7 mouse cellular contexts compared by ENCODE assay signal in genomic region chr10:85739565-85739964, GRCm38 (mm10).
A peak's percentile ranks its signal among the peaks of the same experiment; 100 is the strongest.
DNase-seq lines count a peak whose midpoint lies in the region; ATAC-seq and TF ChIP-seq lines count a peak whose summit lies in the region.
"Not testable (repeated sequence)": the region's sequence is repeated elsewhere in the genome, so short reads cannot be mapped to it uniquely, and the experiment has no call there.

No protein-coding gene starts in this region.

- not testable (repeated sequence) for H3K9me3 ChIP-seq in intestine, embryonic 16.5 days (ENCODE audit: control insufficient read depth, low read length)

- H3K4me3 ChIP-seq in intestine, embryonic 16.5 days (ENCODE audit: low read length), result not testable (repeated sequence)

- peak overlapping the region; percentile 23; the same call in 1 of the 2 replicates for H3K27ac ChIP-seq in intestine, embryonic 16.5 days (ENCODE audit: low read length)

- peak; percentile 10 for DNase-seq in Patski (ENCODE audit: low read depth, low spot score)
- DNase-seq in brain, adult 2 months (ENCODE audit: low read depth, low spot score), result peak; percentile 68
- peak; percentile 1 to 2 for DNase-seq in heart, adult 18-20 months
- DNase-seq in layer of hippocampus, adult 9-10 months (ENCODE audit: low spot score), result peak; percentile 12
- peak; percentile 10 to 25 for DNase-seq in left cerebral cortex, postnatal 14 days (ENCODE audit: low spot score in 2 of 2)
- DNase-seq in right cerebral cortex, postnatal 25 days, result peak; percentile 11

- CTCF ChIA-PET in Patski (lab: Charles Lee), result not testable (repeated sequence)

- in situ Hi-C loops in Patski (cut with MboI; ENCODE audit: low pct_unique_long_range_greater_than_20kb), result not testable (repeated sequence)

- TF ChIP-seq CTCF in Patski (IDR thresholded peaks at IDR 0.05), result not testable (repeated sequence)

- H3K4me1 ChIP-seq in intestine, embryonic 16.5 days (ENCODE audit: control insufficient read depth, insufficient read depth, low read length), result not testable (repeated sequence)

- H3K36me3 ChIP-seq in intestine, embryonic 16.5 days (ENCODE audit: control insufficient read depth, insufficient read depth, low read length), result not testable (repeated sequence)

- intact Hi-C loops in left cerebral cortex, postnatal 14 days (cut with DNase I), result not testable (repeated sequence)

- H3K27me3 ChIP-seq in Patski; intestine, embryonic 16.5 days (replicated peaks; ENCODE audit: control insufficient read depth, insufficient read depth, low read length): not testable (repeated sequence)

- ATAC-seq in Patski, result peak; percentile 99
- ATAC-seq in intestine, embryonic 16.5 days, result peak; percentile 85

- not testable (repeated sequence) for H3K4me2 ChIP-seq in intestine, embryonic 16.5 days (ENCODE audit: low read depth, low read length)

- H3K9ac ChIP-seq in intestine, embryonic 16.5 days (ENCODE audit: low read depth, low read length), result not testable (repeated sequence)

- POLR2A ChIA-PET in Patski (lab: Charles Lee), result not testable (repeated sequence)

Comparison
In these comparisons a context has a peak if more than half of its experiments do, and no peak if none do; other contexts are left out.
1. DNase-seq: peak in every context shown above with its lines; median percentile 68 in brain, adult 2 months; 18 in left cerebral cortex, postnatal 14 days; 12 in layer of hippocampus, adult 9-10 months; 11 in right cerebral cortex, postnatal 25 days; 10 in Patski; 2 in heart, adult 18-20 months.